Mouse (Mus musculus): ENCODE results near the gene Frmpd1. TPM values are rescaled to one million over a fixed set of nuclear protein-coding genes. Genes with fewer than 3 reads are reported as not detected.
A peak's percentile ranks its signal among the peaks of the same experiment; 100 is the strongest.

Frmpd1 gene
- polyA plus RNA-seq, 1 experiment from 2014 or later, result 0.90 TPM

DNA sequence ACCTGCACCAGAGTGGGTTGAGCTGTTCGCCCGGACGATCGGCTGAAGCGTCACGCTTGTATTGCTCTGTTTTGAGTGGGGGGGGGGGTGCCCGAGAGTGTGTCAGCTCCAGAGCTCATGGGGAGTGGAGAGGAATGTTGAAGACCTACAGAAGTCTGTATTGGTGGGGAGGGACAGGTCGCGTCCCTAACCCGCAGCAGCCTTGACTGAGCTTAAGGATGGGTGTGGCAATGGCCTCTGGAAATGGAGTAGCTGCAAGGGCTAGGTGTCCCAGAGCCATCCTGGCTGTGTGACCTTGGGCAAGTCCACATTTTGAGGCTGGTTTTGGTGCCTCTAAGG, 625 bp downstream of the Frmpd1 start:
- Histone ChIP-seq H3K9me3 (replicated peaks) (no peaks in the 10 kb centered on the region), H3K36me3 (no peaks in the 10 kb centered on the region), H3K27ac (replicated peaks) (peak overlapping the region; percentile 88; the same call in 1 of the 2 replicates), H3K4me1 (peaks cover 19% of the 10 kb centered on the region), H3K4me3 (peak overlapping the region; percentile 76), H3K27me3 (ENCODE audit: low read depth, poor library complexity, severe bottlenecking) (peaks cover 56% of the 10 kb centered on the region)
- no peak for DNase-seq (ENCODE audit: low spot score)
- WGBS, result under 1% methylated on average over 10 of the region's 10 CpGs

DNA sequence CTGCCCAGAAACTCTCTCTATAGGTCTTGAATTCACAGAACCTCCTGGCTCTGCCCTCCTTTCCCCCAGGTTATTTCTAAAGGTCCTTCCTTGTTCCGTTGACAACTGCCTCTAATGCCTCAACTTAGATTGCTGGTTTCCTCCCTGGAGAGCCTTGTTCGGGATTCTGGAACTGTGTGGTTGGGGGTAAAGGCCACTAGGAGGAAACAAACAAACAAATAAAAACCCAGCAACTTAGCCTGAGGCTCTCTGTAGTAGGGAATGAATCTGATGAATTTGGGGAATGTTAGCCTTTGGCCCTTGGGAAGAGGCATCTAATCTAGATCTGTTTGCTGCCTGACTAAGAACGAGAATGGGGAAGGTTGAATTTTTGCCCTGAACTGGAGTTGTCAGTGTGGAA, 13.6 kb downstream of the Frmpd1 start:
- no peak overlapping the region for H3K4me3 ChIP-seq
- no peak overlapping the region for H3K27ac ChIP-seq (replicated peaks)
- 0 out of 2 replicates have a peak, but pooled peaks cover 3% of the 10 kb centered on the region for H3K4me1 ChIP-seq
- H3K27me3 ChIP-seq (ENCODE audit: low read depth, poor library complexity, severe bottlenecking), result no peaks in the 10 kb centered on the region
- WGBS, result 73% methylated on average over 3 of the region's 3 CpGs
- no peaks in the 10 kb centered on the region for H3K9me3 ChIP-seq (replicated peaks)
- H3K36me3 ChIP-seq, result no peaks in the 10 kb centered on the region
- no peak for DNase-seq (ENCODE audit: low spot score)

- Histone ChIP-seq H3K27ac (replicated peaks) (no peak overlapping the region), H3K4me3 (no peak overlapping the region), H3K36me3 (no peaks in the 10 kb centered on the region), H3K27me3 (ENCODE audit: low read depth, poor library complexity, severe bottlenecking) (no peaks in the 10 kb centered on the region), H3K4me1 (peaks cover 9% of the 10 kb centered on the region; the same call in 1 of the 2 replicates), H3K9me3 (replicated peaks) (no peaks in the 10 kb centered on the region)
- WGBS, result 91% methylated on average over 7 of the region's 7 CpGs
- no peak for DNase-seq (ENCODE audit: low spot score)
Observed at GRCm38 (mm10) chr4:45203283-45203682, 18.6 kb downstream of the Frmpd1 start.

GRCm38 (mm10) chr4:45207444-45207843, 22.8 kb downstream of the Frmpd1 start:
- no peak for DNase-seq (ENCODE audit: low spot score)
- 58% methylated on average over 4 of the region's 4 CpGs for WGBS

DNA sequence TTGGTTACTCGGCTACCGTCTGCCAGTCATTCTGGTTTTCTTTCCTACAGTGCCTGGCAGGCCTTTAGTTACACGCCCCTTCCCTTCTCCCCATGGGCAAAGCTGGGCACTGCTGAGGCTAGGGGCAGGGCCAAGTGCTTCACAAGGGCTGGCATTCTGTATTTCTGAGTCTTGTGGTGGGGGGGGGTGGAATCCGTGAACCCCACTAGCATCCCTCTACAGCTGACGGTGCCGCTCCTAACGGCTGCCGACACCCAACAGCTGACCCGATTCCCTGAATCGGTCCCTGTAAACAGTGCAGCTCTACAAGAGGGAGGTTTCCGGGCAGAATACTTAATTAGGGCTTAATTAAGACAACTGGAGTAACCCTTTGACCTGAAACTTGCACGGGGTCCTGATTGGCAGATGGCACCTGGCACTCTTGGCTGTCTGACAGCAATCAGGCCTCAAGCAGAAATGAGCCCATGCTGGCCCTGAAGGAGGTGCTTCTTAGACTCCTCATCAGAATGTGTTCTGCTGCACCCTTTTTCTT, 24.2 kb downstream of the Frmpd1 start:
- WGBS, result 73% methylated on average over 12 of the region's 12 CpGs
- no peak for DNase-seq (ENCODE audit: low spot score)
- H3K9me3 ChIP-seq (replicated peaks), result no peaks in the 10 kb centered on the region

More at GRCm38 (mm10) chr4:45207444-45207843, 22.8 kb downstream of the Frmpd1 start:
- Histone ChIP-seq H3K4me3 (no peak overlapping the region), H3K36me3 (no peaks in the 10 kb centered on the region), H3K27me3 (ENCODE audit: low read depth, poor library complexity, severe bottlenecking) (no peaks in the 10 kb centered on the region), H3K9me3 (replicated peaks) (no peaks in the 10 kb centered on the region), H3K27ac (replicated peaks) (no peak overlapping the region), H3K4me1 (peaks cover 18% of the 10 kb centered on the region)

GRCm38 (mm10) chr4:45212342-45213063, 27.8 kb downstream of the Frmpd1 start:
- Histone ChIP-seq H3K4me3 (no peak overlapping the region), H3K4me1 (peaks cover 15% of the 10 kb centered on the region), H3K9me3 (replicated peaks) (no peaks in the 10 kb centered on the region), H3K27me3 (ENCODE audit: low read depth, poor library complexity, severe bottlenecking) (no peaks in the 10 kb centered on the region), H3K27ac (replicated peaks) (peak overlapping the region; percentile 38; the same call in 1 of the 2 replicates), H3K36me3 (no peaks in the 10 kb centered on the region)
- DNase-seq (ENCODE audit: low spot score), result no peak
- WGBS, result 82% methylated on average over 11 of the region's 11 CpGs

More for the DNA sequence above, 24.2 kb downstream of the Frmpd1 start:
- no peaks in the 10 kb centered on the region for H3K36me3 ChIP-seq
- H3K4me3 ChIP-seq, result no peak overlapping the region
- H3K4me1 ChIP-seq, result peaks cover 21% of the 10 kb centered on the region
- H3K27ac ChIP-seq (replicated peaks), result no peak overlapping the region
- no peaks in the 10 kb centered on the region for H3K27me3 ChIP-seq (ENCODE audit: low read depth, poor library complexity, severe bottlenecking)

DNA sequence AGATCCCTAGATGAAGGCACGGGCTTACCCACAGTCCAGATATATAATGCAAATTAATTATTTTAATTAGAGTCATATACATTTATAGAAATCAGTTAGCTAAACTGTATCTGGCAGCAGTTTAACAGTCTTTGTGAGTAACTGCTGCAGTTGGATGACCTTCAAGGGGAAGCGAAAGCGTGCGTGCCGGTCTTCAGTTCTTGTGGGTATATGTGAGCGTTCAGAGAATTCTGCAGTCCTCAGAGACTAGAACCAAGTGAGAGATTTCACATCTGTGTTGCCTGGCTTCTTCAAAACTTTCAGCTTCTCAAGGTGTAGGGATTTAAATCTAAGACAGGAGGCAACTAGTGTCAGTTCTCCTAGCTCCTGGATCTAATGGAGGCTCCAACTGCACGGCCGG, 35.3 kb downstream of the Frmpd1 start:
- Histone ChIP-seq H3K4me1 (0 out of 2 replicates have a peak, but pooled peaks cover 8% of the 10 kb centered on the region), H3K27me3 (ENCODE audit: low read depth, poor library complexity, severe bottlenecking) (no peaks in the 10 kb centered on the region), H3K36me3 (no peaks in the 10 kb centered on the region), H3K9me3 (replicated peaks) (no peaks in the 10 kb centered on the region), H3K27ac (replicated peaks) (no peak overlapping the region), H3K4me3 (no peak overlapping the region)
- no peak for DNase-seq (ENCODE audit: low spot score)
- WGBS, result 93% methylated on average over 8 of the region's 8 CpGs

DNA sequence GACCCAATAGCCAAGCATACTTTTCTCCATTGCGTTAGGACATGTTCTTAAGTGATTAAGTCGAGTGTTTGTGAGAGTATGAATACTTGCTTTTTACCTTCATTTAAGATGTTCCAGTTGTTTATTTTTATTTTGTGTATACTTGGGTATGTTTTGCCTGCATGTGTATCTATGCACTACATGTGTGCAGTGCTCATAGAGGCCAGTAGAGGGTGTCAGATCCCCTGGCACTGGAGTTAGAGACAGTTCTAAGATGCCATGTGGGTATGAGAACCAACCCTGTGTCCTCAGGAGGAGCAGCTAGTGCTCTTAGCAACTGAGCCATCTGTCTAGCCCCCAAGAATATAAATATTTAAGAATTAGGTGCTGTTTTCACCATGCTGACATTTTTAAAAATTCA, 37.7 kb downstream of the Frmpd1 start:
- Histone ChIP-seq H3K36me3 (no peaks in the 10 kb centered on the region), H3K27me3 (ENCODE audit: low read depth, poor library complexity, severe bottlenecking) (no peaks in the 10 kb centered on the region), H3K9me3 (replicated peaks) (no peaks in the 10 kb centered on the region), H3K4me1 (0 out of 2 replicates have a peak, but pooled peaks cover 8% of the 10 kb centered on the region), H3K27ac (replicated peaks) (no peak overlapping the region), H3K4me3 (no peak overlapping the region)
- DNase-seq (ENCODE audit: low spot score), result no peak
- WGBS, result 96% methylated on average over 2 of the region's 2 CpGs

GRCm38 (mm10) chr4:45230263-45230662, 45.6 kb downstream of the Frmpd1 start:
- WGBS, result 86% methylated on average over 5 of the region's 5 CpGs

DNA sequence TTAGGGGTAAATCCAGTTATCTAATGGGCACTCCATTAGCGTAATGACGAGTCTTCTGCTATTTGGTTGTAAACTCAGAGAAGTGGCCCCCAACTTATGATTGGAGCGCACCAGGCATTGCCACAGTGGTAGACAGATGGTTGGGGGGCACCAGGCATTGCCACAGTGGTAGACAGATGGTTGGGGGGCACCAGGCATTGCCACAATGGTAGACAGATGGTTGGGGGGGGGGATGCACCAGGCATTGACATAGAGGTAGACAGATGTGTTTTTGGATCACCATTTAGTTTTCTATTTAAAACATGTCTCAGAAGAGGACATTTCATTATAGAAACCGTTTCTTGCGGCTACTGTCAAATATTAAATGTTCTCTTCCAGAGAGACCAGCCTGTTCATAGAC, 53.6 kb downstream of the Frmpd1 start:
- H3K36me3 ChIP-seq, result no peaks in the 10 kb centered on the region
- WGBS, result 92% methylated on average over 5 of the region's 5 CpGs
- H3K4me1 ChIP-seq, result peaks cover 1% of the 10 kb centered on the region; the same call in 1 of the 2 replicates
- H3K9me3 ChIP-seq (replicated peaks), result no peaks in the 10 kb centered on the region
- DNase-seq (ENCODE audit: low spot score), result no peak
- no peak overlapping the region for H3K4me3 ChIP-seq
- H3K27ac ChIP-seq (replicated peaks), result no peak overlapping the region
- no peaks in the 10 kb centered on the region for H3K27me3 ChIP-seq (ENCODE audit: low read depth, poor library complexity, severe bottlenecking)

More at GRCm38 (mm10) chr4:45230263-45230662, 45.6 kb downstream of the Frmpd1 start:
- Histone ChIP-seq H3K27ac (replicated peaks) (no peak overlapping the region), H3K27me3 (ENCODE audit: low read depth, poor library complexity, severe bottlenecking) (no peaks in the 10 kb centered on the region), H3K4me3 (no peak overlapping the region), H3K9me3 (replicated peaks) (no peaks in the 10 kb centered on the region), H3K4me1 (no peaks in the 10 kb centered on the region), H3K36me3 (no peaks in the 10 kb centered on the region)
- no peak for DNase-seq (ENCODE audit: low spot score)

DNA sequence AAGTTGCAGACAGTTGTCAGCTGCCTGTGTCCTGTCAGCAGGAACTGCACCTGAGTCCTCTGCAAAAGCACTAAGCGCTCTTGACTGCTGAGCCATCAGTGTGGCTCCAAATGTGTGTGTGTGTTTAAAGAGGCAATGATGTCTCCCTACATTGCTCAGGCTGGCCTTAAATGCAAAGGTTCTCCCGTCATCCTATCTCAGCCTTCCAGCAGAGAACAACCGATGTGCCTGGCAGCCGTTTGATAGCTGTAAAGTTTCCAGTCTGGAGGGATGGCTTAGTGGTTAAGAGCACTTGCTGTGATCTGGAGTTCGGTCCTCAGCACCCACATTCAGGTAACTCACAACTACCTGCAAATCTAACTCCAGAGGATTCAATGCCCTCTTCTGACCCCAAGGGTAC, 56.7 kb downstream of the Frmpd1 start:
- 82% methylated on average over 5 of the region's 5 CpGs for WGBS

DNA sequence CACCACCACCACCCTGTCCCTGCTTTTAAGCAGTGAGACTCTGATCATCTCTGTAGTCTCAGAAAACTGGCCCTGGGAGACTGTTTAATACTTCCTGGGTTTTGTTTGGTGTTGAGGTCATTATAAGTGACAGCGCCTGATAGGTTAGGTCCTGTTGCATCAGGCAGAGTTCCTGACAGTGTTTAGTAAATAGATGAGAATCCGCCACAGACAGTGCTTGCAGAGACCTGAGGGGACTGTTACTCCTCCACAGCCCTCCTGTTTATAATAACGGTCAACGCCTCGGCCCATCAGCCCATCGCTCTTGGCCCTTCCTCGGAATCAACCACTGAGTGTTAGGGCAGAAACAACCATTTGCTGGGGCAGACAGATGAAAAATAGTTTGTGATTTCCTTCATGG, 57.5 kb downstream of the Frmpd1 start:
- Histone ChIP-seq H3K27me3 (ENCODE audit: low read depth, poor library complexity, severe bottlenecking) (no peaks in the 10 kb centered on the region), H3K4me1 (peaks cover 13% of the 10 kb centered on the region), H3K36me3 (no peaks in the 10 kb centered on the region), H3K9me3 (replicated peaks) (no peaks in the 10 kb centered on the region), H3K27ac (replicated peaks) (no peak overlapping the region), H3K4me3 (no peak overlapping the region)
- WGBS, result 84% methylated on average over 7 of the region's 7 CpGs
- no peak for DNase-seq (ENCODE audit: low spot score)

More for the DNA sequence above, 56.7 kb downstream of the Frmpd1 start:
- no peaks in the 10 kb centered on the region for H3K9me3 ChIP-seq (replicated peaks)
- peaks cover 13% of the 10 kb centered on the region for H3K4me1 ChIP-seq
- no peaks in the 10 kb centered on the region for H3K36me3 ChIP-seq
- H3K27me3 ChIP-seq (ENCODE audit: low read depth, poor library complexity, severe bottlenecking), result no peaks in the 10 kb centered on the region
- no peak overlapping the region for H3K27ac ChIP-seq (replicated peaks)
- no peak overlapping the region for H3K4me3 ChIP-seq
- DNase-seq (ENCODE audit: low spot score), result no peak

DNA sequence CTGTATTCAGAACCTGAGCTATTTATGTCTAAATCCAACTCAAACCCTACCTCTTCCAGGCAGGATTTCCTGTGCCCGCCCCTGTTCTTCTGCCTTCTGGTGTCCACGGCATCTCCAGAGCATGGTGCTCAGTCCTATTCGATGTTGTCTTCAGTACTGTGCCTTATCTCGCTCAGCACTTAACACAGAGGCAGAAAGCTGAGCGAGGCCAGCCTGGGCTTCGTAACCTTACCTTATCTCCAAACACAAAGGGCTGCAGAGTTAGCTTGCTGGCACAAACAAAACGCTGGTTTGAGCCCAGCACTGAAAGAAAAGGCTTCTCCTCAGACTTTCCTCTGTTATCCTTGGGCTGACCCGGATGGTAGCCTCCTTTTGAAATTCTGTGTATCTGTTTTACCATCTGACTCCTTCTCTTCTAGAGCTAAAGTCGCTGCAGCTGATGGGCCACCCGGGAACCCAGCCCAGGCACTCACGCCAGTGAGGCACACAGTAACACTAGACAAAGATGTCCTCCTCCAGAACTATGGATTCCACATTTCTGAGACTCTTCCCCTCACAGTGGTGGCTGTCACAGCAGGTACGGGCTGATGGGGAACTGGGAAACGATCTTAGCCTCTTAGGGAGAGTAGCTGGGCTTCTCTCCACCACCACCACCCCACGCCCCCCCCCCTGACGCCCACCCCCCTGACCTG, 58.7 kb downstream of the Frmpd1 start:
- Histone ChIP-seq H3K27me3 (ENCODE audit: low read depth, poor library complexity, severe bottlenecking) (no peaks in the 10 kb centered on the region), H3K4me1 (peaks cover 13% of the 10 kb centered on the region), H3K4me3 (no peak overlapping the region), H3K36me3 (no peaks in the 10 kb centered on the region), H3K27ac (replicated peaks) (peak overlapping the region; percentile 49; the same call in 1 of the 2 replicates), H3K9me3 (replicated peaks) (no peaks in the 10 kb centered on the region)
- no peak for DNase-seq (ENCODE audit: low spot score)
- WGBS, result 66% methylated on average over 15 of the region's 15 CpGs
